Mouse (Mus musculus) layer of hippocampus, adult 2 months (tissue): ENCODE results near the gene Vmn2r112. TPM values are rescaled to one million over a fixed set of nuclear protein-coding genes. Genes with fewer than 3 reads are reported as not detected.
"Not testable (repeated sequence)": the region's sequence is repeated elsewhere in the genome, so short reads cannot be mapped to it uniquely, and the experiment has no call there.

Experiments
- DNase-seq, 2 experiments: peaks; one replicate each; pipeline ENCODE4 v3.0.0; 2022; ENCODE audit warnings: low spot score in 2 of 2
- H3K27ac ChIP-seq: fragments of 200-600 bp; 2 replicates; pipeline ENCODE4 v1.8.1; 2022
- H3K4me3 ChIP-seq: fragments of 200-600 bp; 2 replicates; pipeline ENCODE4 v1.8.1; 2022; ENCODE audit warnings: mild to moderate bottlenecking
- CTCF ChIP-seq: fragments of 200-600 bp; conservative IDR thresholded peaks from 2 replicates; pipeline ENCODE4 v1.8.1; 2022; ENCODE audit warnings: antibody characterized with exemption, mild to moderate bottlenecking, moderate library complexity
- long read RNA-seq, 2 experiments: library from polyadenylated mRNA; stranded (forward); transcript quantifications; one replicate each; pipeline ENCODE4 v2.0.0; 2021; ENCODE audit warnings: borderline mapping rate in 2 of 2
- total RNA-seq, 2 experiments: library from RNA; stranded (reverse); gene quantifications; 2 replicates each; pipeline ENCODE4 v1.2.3; 2021

Vmn2r112 gene
- not detected for total RNA-seq
- long read RNA-seq, experiment 1: 0 reads
- long read RNA-seq, experiment 2: 0 reads

DNA sequence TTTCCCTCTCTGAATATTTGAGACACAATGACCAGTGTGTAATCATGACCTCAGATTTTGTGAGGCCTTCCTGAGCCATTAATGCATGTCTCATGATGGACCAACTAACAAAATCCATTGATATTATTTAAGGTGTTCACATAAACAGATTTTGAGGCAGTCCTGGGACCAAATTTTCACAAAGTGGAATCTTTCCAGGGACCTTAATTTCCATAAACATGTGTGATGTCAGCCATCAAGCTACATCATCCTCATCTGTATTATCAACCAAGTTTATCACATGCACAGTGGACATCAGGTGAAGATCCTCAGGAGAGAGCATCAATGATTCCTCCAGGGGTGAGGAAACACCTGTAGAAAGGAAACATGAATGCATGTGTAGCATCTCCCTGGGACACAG lies at the start of gene Vmn2r112:
Gene Vmn2r112, plus strand, starts transcription at position 301 of the 400 bp plus-strand sequence.
- not testable (repeated sequence) for H3K4me3 ChIP-seq, DNase-seq

DNA sequence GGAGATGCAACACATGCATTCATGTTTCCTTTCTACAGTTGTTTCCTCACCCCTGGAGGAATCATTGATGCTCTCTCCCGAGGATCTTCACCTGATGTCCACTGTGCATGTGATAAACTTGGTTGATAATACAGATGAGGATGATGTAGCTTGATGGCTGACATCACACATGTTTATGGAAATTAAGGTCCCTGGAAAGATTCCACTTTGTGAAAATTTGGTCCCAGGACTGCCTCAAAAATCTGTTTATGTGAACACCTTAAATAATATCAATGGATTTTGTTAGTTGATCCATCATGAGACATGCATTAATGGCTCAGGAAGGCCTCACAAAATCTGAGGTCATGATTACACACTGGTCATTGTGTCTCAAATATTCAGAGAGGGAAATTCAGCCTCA lies 27.4 kb upstream of the Vmn2r112 start, which contains the start of gene Vmn2r111:
Gene Vmn2r111, minus strand, starts transcription at position 101 of the 400 bp plus-strand sequence.
- not testable (repeated sequence) for H3K27ac ChIP-seq, DNase-seq, H3K4me3 ChIP-seq

More for the DNA sequence above, at the start of gene Vmn2r112:
- not testable (repeated sequence) for H3K27ac ChIP-seq

DNA sequence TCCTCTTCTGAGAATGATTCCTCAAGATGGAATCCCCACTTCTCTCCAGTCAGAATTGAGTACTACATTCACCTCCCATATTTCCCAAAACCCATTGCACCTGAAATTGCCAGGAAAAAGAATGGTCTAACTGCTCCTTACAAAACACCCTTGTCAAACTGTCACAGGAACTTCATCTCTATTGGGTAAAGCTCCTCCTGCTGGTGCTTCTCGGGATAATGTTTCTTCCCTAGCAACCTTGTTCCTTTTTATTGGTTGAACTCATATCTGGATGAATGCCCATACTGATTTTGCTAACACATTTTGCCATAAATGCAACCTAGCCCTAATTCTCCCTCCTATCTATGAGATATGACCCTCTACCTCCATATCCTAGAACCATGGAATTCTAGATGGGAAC lies 29.9 kb downstream of the Vmn2r112 start:
- Histone ChIP-seq H3K4me3 (no peak overlapping the region), H3K27ac (no peak overlapping the region)
- no peak; the same call in 1 of the 2 replicates for TF ChIP-seq CTCF
- no peak for DNase-seq

Other genes starting within 250 kb of the Vmn2r112 start
- 10 to 100 TPM in 1 of 2 experiments, 1 to 10 TPM in 1; 9.8 to 10.3 TPM for gene Zfp944, start 239.6 kb upstream of the Vmn2r112 start, total RNA-seq
- gene Zfp758, start 239.5 kb upstream of the Vmn2r112 start, total RNA-seq: 10 to 100 TPM; 11.5 to 12.1 TPM
- 10 to 100 TPM; 11.3 to 12.1 TPM for gene Zfp946, start 176.7 kb upstream of the Vmn2r112 start, total RNA-seq
- gene Vmn2r111, start 27.5 kb upstream of the Vmn2r112 start, total RNA-seq: not detected